Mouse (Mus musculus): ENCODE results near the gene Vmn1r73.

Vmn1r73 gene

GRCm38 (mm10) chr7:11729966-11730365 lies at the start of gene Vmn1r73:
Vmn1r73 (plus strand) TSS chr7:11730266.
- DNase-seq (ENCODE audit: extremely low spot score, low read depth, low spot score) = no peak

All from hindlimb bud, embryonic 11.5 days (tissue).